Mouse (Mus musculus) bone marrow, adult 2 months (tissue): ENCODE data around the gene Spata13.

ENCODE experiments used
- CTCF ChIP-seq: fragments of 200-500 bp; IDR thresholded peaks from 2 replicates; pipeline ENCODE4 v1.5.1; 2011; ENCODE audit warnings: low read length, control low read depth; ENCODE audit not compliant: control insufficient read depth, insufficient read depth
- POLR2A ChIP-seq: fragments of 200-500 bp; IDR thresholded peaks from 2 replicates; pipeline ENCODE4 v1.6.1; 2011; ENCODE audit warnings: low read depth, mild to moderate bottlenecking, control low read depth, low read length, borderline replicate concordance; ENCODE audit not compliant: control insufficient read depth

GRCm38 (mm10) chr14:60743681-60744080, 109.9 kb downstream of the Spata13 start:
- TF ChIP-seq POLR2A: no peak
- no peak for TF ChIP-seq CTCF
